Mouse (Mus musculus) hindbrain, embryonic 13.5 days (tissue): Measurements from ENCODE around the gene Gsto1. TPM values are rescaled to one million over a fixed set of nuclear protein-coding genes. Genes with fewer than 3 reads are reported as not detected.

Experiments
- ATAC-seq: fragments of 200-750 bp; cut with Nextera tagmentation; 2 replicates; pipeline ENCODE4 v1.8.0; 2017; ENCODE audit warnings: moderate TSS enrichment; ENCODE audit not compliant: low FRiP score
- H3K27ac ChIP-seq: fragments of 300-500 bp; sonication (generic); 2 replicates; pipeline ENCODE4 v1.5.1; 2015; ENCODE audit warnings: inconsistent platforms, mild to moderate bottlenecking, moderate library complexity
- H3K27me3 ChIP-seq: fragments of 300-500 bp; sonication (generic); 2 replicates; pipeline ENCODE4 v1.6.1; 2015; ENCODE audit warnings: mild to moderate bottlenecking, inconsistent platforms
- H3K36me3 ChIP-seq: fragments of 300-500 bp; sonication (generic); 2 replicates; pipeline ENCODE4 v1.6.1; 2015; ENCODE audit warnings: mild to moderate bottlenecking, inconsistent platforms
- H3K4me1 ChIP-seq: fragments of 300-500 bp; sonication (generic); replicated peaks from 2 replicates; pipeline ENCODE4 v1.6.1; 2015; ENCODE audit warnings: inconsistent platforms
- H3K4me2 ChIP-seq: fragments of 300-500 bp; sonication (generic); 2 replicates; pipeline ENCODE4 v1.6.1; 2015; ENCODE audit warnings: inconsistent platforms, mild to moderate bottlenecking, moderate library complexity
- H3K4me3 ChIP-seq: fragments of 300-500 bp; sonication (generic); 2 replicates; pipeline ENCODE4 v1.5.1; 2015; ENCODE audit warnings: mild to moderate bottlenecking, inconsistent platforms
- H3K9ac ChIP-seq: fragments of 300-500 bp; sonication (generic); 2 replicates; pipeline ENCODE4 v1.6.1; 2015; ENCODE audit warnings: mild to moderate bottlenecking, inconsistent platforms
- H3K9me3 ChIP-seq: fragments of 300-500 bp; sonication (generic); 2 replicates; pipeline ENCODE4 v1.6.1; 2016; ENCODE audit warnings: inconsistent platforms
- WGBS: fragments of 180-500 bp; shearing (Covaris S2); methylation state at CpG from one replicate; pipeline ENCODE4 v1.1.7; 2015; 5-methylcytosine and 5-hydroxymethylcytosine counted together
- polyA plus RNA-seq: library from polyadenylated mRNA; unstranded; fragments of >200 nt; fragmentation: Nextera tagmentation; extraction: Ambion mirVana; gene quantifications from 2 replicates; pipeline ENCODE4 v1.2.1, GENCODE M21; 2015

Gene Gsto1
- polyA plus RNA-seq, 1 experiment from 2014 or later = 117 TPM

DNA sequence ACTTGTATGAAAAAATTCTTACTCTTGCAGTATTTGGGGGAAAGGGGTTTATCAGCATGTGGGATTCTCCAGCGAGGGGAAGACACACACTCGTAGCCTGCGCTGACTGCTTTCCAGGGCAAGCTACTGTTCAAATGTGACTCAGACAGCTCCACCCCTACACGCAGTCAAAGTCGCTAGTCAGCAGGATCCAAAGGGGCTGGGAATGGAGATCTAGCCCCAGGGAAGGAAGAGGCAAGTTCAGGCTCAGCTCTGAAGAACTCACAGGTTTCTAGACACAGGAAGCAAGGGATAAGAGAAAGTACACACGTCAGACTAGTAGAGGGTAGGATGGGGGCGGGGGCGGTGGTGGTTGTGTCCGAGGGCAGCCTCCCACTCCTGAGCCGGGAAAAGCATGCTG lies 45.8 kb downstream of the Gsto1 start:
- WGBS = 90% methylated on average over 10 of the region's 10 CpGs
- Histone ChIP-seq H3K4me1 (peaks cover 33% of the 10 kb centered on the region), H3K4me2 (no peak overlapping the region), H3K9me3 (no peaks in the 10 kb centered on the region), H3K9ac (no peak overlapping the region), H3K27me3 (no peaks in the 10 kb centered on the region), H3K36me3 (peaks cover 23% of the 10 kb centered on the region), H3K27ac (no peak overlapping the region), H3K4me3 (no peak overlapping the region)
- ATAC-seq = no peak

DNA sequence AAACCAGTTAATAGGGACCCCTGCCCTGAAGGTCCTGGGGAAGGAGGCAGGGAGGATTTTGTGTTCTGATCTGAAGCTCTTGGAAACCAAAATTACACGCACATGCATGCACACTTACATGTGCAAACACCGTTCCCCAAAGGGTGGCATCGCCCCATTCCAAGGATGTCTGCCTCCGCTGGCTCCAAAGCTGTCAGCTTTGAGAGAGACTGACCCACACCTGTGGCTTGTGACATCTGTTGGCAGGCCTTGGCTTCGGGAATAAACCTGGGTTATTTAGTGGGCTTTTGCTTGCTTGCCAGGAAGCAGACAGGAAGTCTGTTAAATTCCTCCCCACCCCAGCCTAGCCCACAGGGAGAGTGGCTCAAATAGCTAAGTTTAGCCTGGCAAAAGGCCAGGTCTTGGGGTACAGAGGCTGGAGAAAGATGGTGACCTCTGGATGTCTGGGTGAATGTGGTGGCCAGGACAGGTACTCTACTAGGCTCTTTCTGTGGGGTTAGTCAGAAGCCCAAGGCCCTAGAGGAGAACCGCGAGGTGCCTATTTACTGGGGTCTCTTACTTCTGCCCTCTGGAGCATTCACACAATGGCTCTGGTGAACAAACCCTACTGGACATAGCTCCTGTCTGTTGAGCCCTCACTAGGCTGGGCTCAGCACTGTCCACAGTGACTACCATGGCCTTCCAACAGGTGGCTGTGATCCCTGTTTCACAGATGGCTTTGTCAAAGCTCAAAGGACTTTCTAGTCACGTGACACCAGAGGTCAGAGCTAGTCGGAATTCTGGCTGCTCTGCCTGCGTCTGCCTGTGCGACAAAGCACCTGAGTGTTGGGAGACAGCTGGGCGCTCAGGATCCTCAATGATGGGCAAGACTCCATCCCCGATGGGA lies 47.8 kb downstream of the Gsto1 start:
- Histone ChIP-seq H3K27me3 (no peaks in the 10 kb centered on the region), H3K9me3 (no peaks in the 10 kb centered on the region), H3K36me3 (peaks cover 3% of the 10 kb centered on the region), H3K4me3 (no peak overlapping the region), H3K4me2 (no peak overlapping the region), H3K27ac (no peak overlapping the region), H3K4me1 (peaks cover 34% of the 10 kb centered on the region), H3K9ac (no peak overlapping the region)
- no peak for ATAC-seq
- 77% methylated on average over 13 of the region's 13 CpGs for WGBS

DNA sequence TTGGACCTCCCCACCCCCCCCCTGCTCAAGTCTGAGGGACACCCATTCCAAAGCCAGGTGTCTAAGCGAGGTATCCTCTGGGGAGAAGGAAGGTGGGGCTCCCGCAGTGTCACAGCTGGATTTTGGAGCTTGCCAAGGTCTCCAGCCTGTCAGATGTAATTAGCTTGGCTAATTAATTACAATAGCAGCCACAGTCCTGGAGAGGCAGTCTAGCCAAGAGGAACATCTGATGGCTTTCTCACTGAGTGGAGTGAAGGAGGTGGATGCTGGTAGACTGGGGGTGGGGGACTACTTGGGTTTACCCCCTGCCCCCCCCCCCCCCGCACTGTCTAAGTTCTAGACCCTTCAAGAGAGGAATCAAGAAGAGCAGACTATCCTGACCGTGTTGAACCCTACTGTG lies 48.9 kb downstream of the Gsto1 start:
- no peaks in the 10 kb centered on the region for H3K9me3 ChIP-seq
- H3K27me3 ChIP-seq = no peaks in the 10 kb centered on the region
- ATAC-seq = 0 out of 2 replicates have a peak, but pooled peaks have one; percentile 43
- H3K27ac ChIP-seq = no peak overlapping the region
- H3K36me3 ChIP-seq = no peaks in the 10 kb centered on the region
- H3K4me3 ChIP-seq = no peak overlapping the region
- no peak overlapping the region for H3K9ac ChIP-seq
- H3K4me1 ChIP-seq = peaks cover 38% of the 10 kb centered on the region
- WGBS = 53% methylated on average over 4 of the region's 4 CpGs
- no peak overlapping the region for H3K4me2 ChIP-seq

DNA sequence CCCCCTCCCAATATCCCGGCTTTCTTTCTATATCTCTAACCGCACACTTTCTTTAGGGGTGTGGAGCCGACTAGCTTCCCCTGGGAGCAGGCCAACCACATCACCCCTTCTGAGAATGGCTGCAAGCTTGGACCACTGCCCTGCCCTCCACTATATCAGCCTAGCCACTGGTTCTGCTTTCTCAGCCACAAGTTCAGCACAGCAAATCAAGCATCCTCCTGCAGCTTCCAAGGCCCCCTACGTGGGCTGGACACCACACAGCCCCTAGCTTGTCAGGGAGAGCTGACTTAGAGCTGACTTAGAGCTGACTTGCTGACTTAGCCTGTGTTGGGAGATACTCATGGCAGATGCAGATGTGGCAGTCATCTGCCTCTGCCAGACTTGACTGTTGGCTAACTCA lies 50.3 kb downstream of the Gsto1 start:
- peaks cover 52% of the 10 kb centered on the region for H3K4me1 ChIP-seq
- H3K9me3 ChIP-seq = no peaks in the 10 kb centered on the region
- ATAC-seq = no peak
- H3K27ac ChIP-seq = no peak overlapping the region
- H3K4me2 ChIP-seq = no peak overlapping the region
- 84% methylated on average over 4 of the region's 4 CpGs for WGBS
- H3K4me3 ChIP-seq = no peak overlapping the region
- H3K36me3 ChIP-seq = no peaks in the 10 kb centered on the region
- no peak overlapping the region for H3K9ac ChIP-seq
- H3K27me3 ChIP-seq = no peaks in the 10 kb centered on the region

DNA sequence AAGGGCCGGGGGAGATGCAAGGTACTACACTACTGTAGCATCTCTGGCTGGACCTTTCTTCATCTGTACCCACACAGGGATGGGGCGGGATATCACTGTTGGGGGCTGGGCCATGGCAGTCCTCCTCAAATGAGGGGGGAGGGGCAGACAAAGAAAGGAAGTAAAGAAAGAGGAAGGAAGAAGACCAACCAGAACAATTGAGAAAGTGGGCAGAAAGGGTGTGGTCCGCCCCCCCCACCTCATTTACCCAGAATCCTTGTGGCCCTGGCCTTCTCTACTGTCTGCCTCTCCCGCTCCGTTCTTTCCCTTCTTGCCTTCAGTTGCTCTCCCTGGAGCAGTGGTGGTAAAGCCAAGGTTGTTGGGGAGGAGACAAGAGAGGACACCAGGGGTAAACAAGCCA lies 50.8 kb downstream of the Gsto1 start:
- H3K27ac ChIP-seq = no peak overlapping the region
- peaks cover 57% of the 10 kb centered on the region for H3K4me1 ChIP-seq
- no peak for ATAC-seq
- 91% methylated on average over 5 of the region's 5 CpGs for WGBS
- H3K36me3 ChIP-seq = no peaks in the 10 kb centered on the region
- H3K9me3 ChIP-seq = no peaks in the 10 kb centered on the region
- H3K9ac ChIP-seq = no peak overlapping the region
- H3K27me3 ChIP-seq = no peaks in the 10 kb centered on the region
- H3K4me3 ChIP-seq = no peak overlapping the region
- no peak overlapping the region for H3K4me2 ChIP-seq

DNA sequence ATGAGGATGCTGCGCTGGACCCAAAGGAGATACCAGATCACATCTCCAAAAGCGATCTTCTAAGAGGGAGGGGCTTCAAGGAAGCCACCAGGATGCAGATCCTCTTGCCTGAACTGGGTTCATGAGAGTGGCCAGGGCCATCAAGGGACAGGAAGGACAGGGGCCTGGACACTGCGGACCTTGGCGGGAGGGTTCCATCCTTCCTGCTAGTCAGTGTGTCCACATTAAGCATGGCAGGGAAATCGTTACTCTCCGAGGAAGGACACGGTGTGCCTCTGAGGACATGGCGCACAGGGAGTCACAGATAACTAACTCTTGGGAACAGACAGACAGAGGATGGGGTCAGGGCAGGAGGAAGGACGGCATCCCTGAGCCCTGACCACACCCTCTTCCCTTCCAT lies 52.8 kb downstream of the Gsto1 start:
- no peak for ATAC-seq
- peaks cover 50% of the 10 kb centered on the region for H3K4me1 ChIP-seq
- WGBS = 95% methylated on average over 9 of the region's 9 CpGs

DNA sequence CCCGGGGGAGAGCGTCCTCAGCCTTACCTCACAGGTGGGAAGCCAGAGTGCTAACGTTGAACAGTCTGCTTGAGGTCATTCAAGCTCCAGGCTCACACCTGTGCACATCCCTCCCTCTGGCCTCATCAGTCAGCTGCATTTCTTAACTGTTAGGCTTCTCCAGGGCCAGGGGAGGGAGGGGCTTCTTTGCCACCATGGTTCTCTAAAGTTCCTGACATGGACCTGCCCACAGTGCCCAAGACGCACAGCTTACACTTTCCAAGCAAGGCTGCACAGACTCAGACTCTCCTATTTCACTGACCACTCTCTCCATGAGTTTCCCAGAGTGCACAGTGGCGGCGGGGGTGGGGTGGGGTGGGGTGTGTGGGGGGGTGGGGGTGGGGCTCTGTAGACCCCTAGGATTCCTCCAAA lies 54.2 kb downstream of the Gsto1 start:
- Histone ChIP-seq H3K4me1 (peaks cover 37% of the 10 kb centered on the region), H3K4me3 (peak overlapping the region; percentile 35; the same call in 1 of the 2 replicates), H3K9ac (peak overlapping the region; percentile 82), H3K4me2 (peak overlapping the region; percentile 60), H3K9me3 (no peaks in the 10 kb centered on the region), H3K27me3 (no peaks in the 10 kb centered on the region), H3K36me3 (no peaks in the 10 kb centered on the region), H3K27ac (peak overlapping the region; percentile 98)
- ATAC-seq = peak; percentile 50
- 34% methylated on average over 5 of the region's 6 CpGs for WGBS

More for the DNA sequence above, 52.8 kb downstream of the Gsto1 start:
- H3K4me3 ChIP-seq = no peak overlapping the region
- no peaks in the 10 kb centered on the region for H3K9me3 ChIP-seq
- H3K4me2 ChIP-seq = no peak overlapping the region
- no peak overlapping the region for H3K27ac ChIP-seq
- no peaks in the 10 kb centered on the region for H3K36me3 ChIP-seq
- H3K27me3 ChIP-seq = no peaks in the 10 kb centered on the region
- H3K9ac ChIP-seq = no peak overlapping the region

DNA sequence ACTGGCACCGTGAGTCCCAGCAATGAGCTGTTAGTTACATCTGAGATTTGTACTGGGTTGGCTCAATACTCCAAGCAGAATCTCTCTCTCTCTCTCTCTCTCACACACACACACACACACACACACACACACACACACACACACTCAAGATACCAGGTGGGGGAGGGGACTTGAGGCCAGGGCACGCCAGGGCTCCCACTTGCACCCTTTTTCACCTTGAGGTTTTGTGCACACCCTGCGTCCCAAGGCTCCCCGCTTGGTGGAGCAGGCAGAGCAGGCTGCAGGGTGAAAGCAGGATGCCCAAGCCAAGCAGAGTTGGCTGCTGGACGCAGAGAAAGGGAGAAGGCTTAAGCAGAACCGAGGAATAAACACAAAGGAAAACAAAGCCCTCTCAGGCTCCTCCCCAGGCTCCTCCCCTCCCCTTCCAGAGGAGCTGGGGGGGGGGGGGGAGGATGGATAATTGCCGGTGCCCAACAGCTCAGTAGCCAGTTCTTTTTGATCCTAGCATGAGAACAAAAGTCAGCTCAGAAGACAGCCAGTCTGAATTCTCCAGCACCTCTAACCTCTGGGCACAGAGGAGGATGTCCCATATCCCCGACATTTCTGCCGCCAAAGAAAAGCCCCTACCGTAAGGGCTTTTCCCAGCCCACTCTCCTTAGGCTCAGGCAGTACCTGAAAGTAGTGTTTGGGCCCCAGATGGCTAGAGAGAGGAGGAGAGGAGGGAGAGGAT lies 54.8 kb downstream of the Gsto1 start:
- Histone ChIP-seq H3K4me1 (peaks cover 36% of the 10 kb centered on the region), H3K9ac (peak overlapping the region; percentile 82), H3K4me2 (peak overlapping the region; percentile 60), H3K27me3 (no peaks in the 10 kb centered on the region), H3K4me3 (peak overlapping the region; percentile 35), H3K36me3 (no peaks in the 10 kb centered on the region), H3K27ac (peak overlapping the region; percentile 98), H3K9me3 (no peaks in the 10 kb centered on the region)
- ATAC-seq = peak; percentile 81
- 0% methylated on average over 10 of the region's 10 CpGs for WGBS

DNA sequence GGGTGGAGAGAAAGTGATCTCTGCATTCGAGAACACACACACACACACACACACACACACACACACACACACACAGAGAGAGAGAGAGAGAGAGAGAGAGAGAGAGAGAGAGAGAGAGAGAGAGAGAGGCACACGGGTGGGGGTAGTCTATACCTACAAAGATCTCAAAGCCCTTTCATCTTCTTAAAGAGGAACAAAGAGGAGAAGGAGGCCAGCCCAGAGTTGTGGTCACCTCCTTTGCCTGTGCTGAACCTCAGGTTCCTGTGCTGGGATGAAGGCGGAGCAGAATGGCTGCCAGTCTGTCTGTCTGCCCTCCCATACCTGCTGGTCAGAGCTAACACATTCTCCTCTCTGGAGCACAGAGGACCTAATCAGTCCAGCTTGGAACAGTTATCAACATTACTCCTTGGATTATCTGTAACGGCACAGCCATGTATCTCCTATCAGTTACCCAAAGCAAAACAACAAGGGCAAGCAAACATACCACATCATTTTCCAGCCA lies 55.4 kb downstream of the Gsto1 start:
- no peaks in the 10 kb centered on the region for H3K36me3 ChIP-seq
- no peaks in the 10 kb centered on the region for H3K9me3 ChIP-seq
- H3K4me2 ChIP-seq = peak overlapping the region; percentile 60
- peaks cover 32% of the 10 kb centered on the region for H3K4me1 ChIP-seq
- no peaks in the 10 kb centered on the region for H3K27me3 ChIP-seq
- ATAC-seq = peak; percentile 7; the same call in 1 of the 2 replicates
- peak overlapping the region; percentile 82 for H3K9ac ChIP-seq
- H3K27ac ChIP-seq = peak overlapping the region; percentile 98
- 42% methylated on average over 4 of the region's 4 CpGs for WGBS
- no peak overlapping the region for H3K4me3 ChIP-seq

DNA sequence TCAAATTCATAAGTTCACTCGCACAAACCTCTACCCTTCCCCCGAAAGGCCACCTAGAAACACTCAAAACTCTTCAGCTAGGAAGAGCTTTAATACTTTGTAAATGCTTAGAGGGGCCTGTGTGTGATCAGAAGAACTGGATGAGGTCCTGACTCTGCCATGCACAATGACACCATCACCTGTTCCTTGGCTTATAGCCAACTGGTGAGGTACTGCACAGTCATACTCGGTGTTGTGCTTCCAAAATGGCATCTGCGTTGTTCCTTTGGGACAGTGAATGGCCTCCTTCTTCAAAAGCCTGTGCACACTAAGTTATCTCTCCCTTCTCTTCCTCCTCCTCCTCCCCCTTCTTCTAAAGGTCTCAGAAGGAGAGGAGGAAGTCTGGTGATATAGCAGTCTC lies 56.0 kb downstream of the Gsto1 start:
- Histone ChIP-seq H3K27me3 (no peaks in the 10 kb centered on the region), H3K4me1 (peaks cover 28% of the 10 kb centered on the region), H3K36me3 (no peaks in the 10 kb centered on the region), H3K9me3 (no peaks in the 10 kb centered on the region), H3K27ac (peak overlapping the region; percentile 98; the same call in 1 of the 2 replicates), H3K4me2 (no peak overlapping the region), H3K4me3 (no peak overlapping the region), H3K9ac (no peak overlapping the region)
- 89% methylated on average over 4 of the region's 4 CpGs for WGBS
- ATAC-seq = no peak

DNA sequence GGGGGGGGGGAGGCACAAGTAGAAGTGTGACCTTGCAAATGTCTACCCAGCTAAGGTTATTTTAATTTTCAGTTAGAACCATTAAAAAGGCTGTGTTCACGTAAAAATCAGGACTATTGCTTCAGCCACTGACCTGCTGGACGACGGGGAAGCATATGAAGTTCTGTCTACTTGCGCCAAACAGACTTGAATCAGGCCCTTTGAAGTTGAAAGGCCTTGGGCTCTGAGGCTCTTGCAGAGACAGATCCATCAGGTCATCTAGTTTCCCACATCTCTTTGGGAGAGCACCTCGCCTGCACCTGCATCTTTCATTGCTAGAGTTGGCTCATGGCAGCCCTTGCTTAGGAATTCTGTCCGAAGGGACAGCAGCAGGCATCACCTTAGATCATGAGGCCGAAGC lies 58.6 kb downstream of the Gsto1 start:
- H3K9me3 ChIP-seq = no peaks in the 10 kb centered on the region
- H3K4me2 ChIP-seq = no peak overlapping the region
- H3K27me3 ChIP-seq = no peaks in the 10 kb centered on the region
- ATAC-seq = no peak
- H3K36me3 ChIP-seq = no peaks in the 10 kb centered on the region
- WGBS = 96% methylated on average over 7 of the region's 7 CpGs
- no peak overlapping the region for H3K4me3 ChIP-seq
- peaks cover 47% of the 10 kb centered on the region for H3K4me1 ChIP-seq
- H3K27ac ChIP-seq = no peak overlapping the region
- H3K9ac ChIP-seq = no peak overlapping the region

DNA sequence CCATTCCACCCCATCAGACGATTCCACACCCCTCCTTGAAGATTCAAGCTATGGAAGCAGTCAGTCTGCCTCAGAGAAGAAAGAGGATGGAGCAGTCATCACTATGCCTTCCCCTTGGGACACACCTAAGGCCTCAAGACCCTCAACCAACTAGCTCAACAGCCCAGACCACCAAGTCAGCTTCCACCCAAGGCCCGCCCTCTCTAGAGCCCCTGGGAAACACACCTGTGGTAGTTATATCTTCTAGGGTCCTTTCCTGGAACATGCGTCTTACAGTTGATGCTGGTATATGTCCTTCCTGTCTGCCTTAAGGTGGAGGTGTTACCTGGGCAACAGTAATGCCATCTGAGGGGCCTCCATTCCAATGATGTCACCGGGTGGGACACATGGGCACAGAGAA lies 59.4 kb downstream of the Gsto1 start:
- Histone ChIP-seq H3K27ac (no peak overlapping the region), H3K9ac (no peak overlapping the region), H3K4me2 (no peak overlapping the region), H3K4me1 (peaks cover 44% of the 10 kb centered on the region), H3K27me3 (no peaks in the 10 kb centered on the region), H3K36me3 (no peaks in the 10 kb centered on the region), H3K9me3 (no peaks in the 10 kb centered on the region), H3K4me3 (no peak overlapping the region)
- ATAC-seq = no peak
- 94% methylated on average over 4 of the region's 4 CpGs for WGBS
